Mouse (Mus musculus): ENCODE results near the gene Col4a4.

DNA sequence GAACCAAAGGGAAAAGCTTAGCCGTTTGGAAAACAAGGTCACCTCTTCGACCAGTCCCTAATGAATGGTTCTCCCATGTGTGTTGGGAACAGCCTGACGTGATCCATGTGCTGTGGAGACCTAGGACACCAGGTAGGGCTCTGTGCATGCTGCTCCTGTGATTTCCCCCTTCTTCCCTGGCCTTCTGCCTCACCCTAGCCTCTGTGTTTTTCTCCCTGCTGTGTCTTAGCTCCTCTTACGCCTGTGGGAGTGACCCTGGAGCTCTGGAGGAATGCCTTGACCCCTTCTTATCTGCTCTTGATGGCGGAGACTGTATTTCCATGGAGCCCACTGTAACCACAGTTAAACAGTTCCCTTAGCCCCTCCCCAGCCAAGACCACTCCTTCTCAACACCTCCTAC lies 31.8 kb downstream of the Col4a4 start:
- TF ChIP-seq CTCF (IDR thresholded peaks at IDR 0.05) (no peak), EP300 (IDR thresholded peaks at IDR 0.05; ENCODE audit: insufficient read depth, low read depth, low read length) (no peak), POLR2A (IDR thresholded peaks at IDR 0.05; ENCODE audit: insufficient read depth, low read depth, low read length) (no peak)
